Mouse (Mus musculus) cerebellum, adult 11-12 months (tissue): ENCODE results near the gene Dcn.

Experiments used
- DNase-seq: peaks from one replicate; pipeline ENCODE4 v3.0.0; 2022

Dcn gene

GRCm38 (mm10) chr10:97479004-97479766 lies at the start of gene Dcn:
TSS of gene Dcn (plus strand) at chr10:97479609.
- no peak for DNase-seq

GRCm38 (mm10) chr10:97436662-97437061 lies 42.7 kb upstream of the Dcn start:
- no peak for DNase-seq

GRCm38 (mm10) chr10:97442300-97442699 lies 37.1 kb upstream of the Dcn start:
- no peak for DNase-seq

GRCm38 (mm10) chr10:97446486-97446885 lies 32.9 kb upstream of the Dcn start:
- no peak for DNase-seq

GRCm38 (mm10) chr10:97452886-97453285 lies 26.5 kb upstream of the Dcn start:
- DNase-seq = no peak

GRCm38 (mm10) chr10:97453529-97453928 lies 25.9 kb upstream of the Dcn start:
- no peak for DNase-seq

GRCm38 (mm10) chr10:97456993-97457392 lies 22.4 kb upstream of the Dcn start:
- no peak for DNase-seq

- DNase-seq = no peak
Measured at GRCm38 (mm10) chr10:97466818-97467217, 12.6 kb upstream of the Dcn start.

- no peak for DNase-seq
Measured at GRCm38 (mm10) chr10:97469411-97470140, 9.8 kb upstream of the Dcn start.

GRCm38 (mm10) chr10:97475460-97475859 lies 3.9 kb upstream of the Dcn start:
- no peak for DNase-seq

- DNase-seq = no peak
Measured at GRCm38 (mm10) chr10:97478259-97478658, 1.1 kb upstream of the Dcn start.

GRCm38 (mm10) chr10:97482150-97482549 lies 2.7 kb downstream of the Dcn start:
- no peak for DNase-seq

- no peak for DNase-seq
Measured at GRCm38 (mm10) chr10:97484049-97484448, 4.6 kb downstream of the Dcn start.

GRCm38 (mm10) chr10:97485151-97485550 lies 5.7 kb downstream of the Dcn start:
- no peak for DNase-seq

GRCm38 (mm10) chr10:97486085-97486484 lies 6.7 kb downstream of the Dcn start:
- no peak for DNase-seq

GRCm38 (mm10) chr10:97487269-97487989 lies 8.0 kb downstream of the Dcn start:
- no peak for DNase-seq

- no peak for DNase-seq
Measured at GRCm38 (mm10) chr10:97492367-97492980, 13.1 kb downstream of the Dcn start.

GRCm38 (mm10) chr10:97497646-97498045 lies 18.2 kb downstream of the Dcn start:
- DNase-seq = no peak

- no peak for DNase-seq
Measured at GRCm38 (mm10) chr10:97523366-97523765, 44.0 kb downstream of the Dcn start.

GRCm38 (mm10) chr10:97535697-97536096 lies 56.3 kb downstream of the Dcn start:
- no peak for DNase-seq

- DNase-seq = no peak
Measured at GRCm38 (mm10) chr10:97536921-97537320, 57.5 kb downstream of the Dcn start.

GRCm38 (mm10) chr10:97538202-97538601 lies 58.8 kb downstream of the Dcn start:
- DNase-seq = no peak

GRCm38 (mm10) chr10:97547740-97548139 lies 68.3 kb downstream of the Dcn start:
- no peak for DNase-seq
